Mouse (Mus musculus): ENCODE measurements around the gene Iqgap2. TPM values are rescaled to one million over a fixed set of nuclear protein-coding genes. Genes with fewer than 3 reads are reported as not detected.
A peak's percentile ranks its signal among the peaks of the same experiment; 100 is the strongest.

Iqgap2 gene
- polyA plus RNA-seq, 1 experiment from 2014 or later = 3.8 TPM

DNA sequence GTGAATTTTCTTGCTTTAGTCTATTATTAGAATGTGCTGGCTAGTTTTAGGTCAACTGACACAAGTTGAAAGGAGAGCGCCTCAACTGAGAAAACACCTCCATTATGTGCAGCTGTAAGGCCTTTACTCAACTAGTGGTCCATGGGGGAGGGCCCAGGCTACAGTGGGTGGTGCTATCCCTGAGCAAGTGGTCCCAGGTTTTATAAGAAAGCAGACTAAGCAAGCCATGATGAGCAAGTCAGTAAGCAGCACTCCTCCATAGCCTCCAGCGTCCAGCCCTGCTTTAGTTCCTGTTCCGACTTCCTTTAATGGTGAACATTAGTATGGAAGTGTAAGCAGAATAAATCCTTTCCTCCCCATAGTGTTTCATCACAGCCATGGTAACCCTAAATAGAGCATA lies 11.0 kb upstream of the Iqgap2 start:
- H3K27ac ChIP-seq = no peak overlapping the region
- H3K9me3 ChIP-seq (ENCODE audit: control insufficient read depth, low read length) = no peaks in the 10 kb centered on the region
- no peak overlapping the region for H3K9ac ChIP-seq
- DNase-seq (ENCODE audit: low spot score) (no peak), ATAC-seq (ENCODE audit: low FRiP score) (no peak)
- H3K4me3 ChIP-seq (replicated peaks; ENCODE audit: low read length) = no peak overlapping the region
- no peaks in the 10 kb centered on the region for H3K4me1 ChIP-seq (replicated peaks; ENCODE audit: control insufficient read depth, insufficient read depth, low read length)
- WGBS = 91% methylated on average over 3 of the region's 3 CpGs
- H3K36me3 ChIP-seq (replicated peaks; ENCODE audit: control insufficient read depth, insufficient read depth) = no peaks in the 10 kb centered on the region
- no peak overlapping the region for H3K4me2 ChIP-seq (replicated peaks)
- H3K27me3 ChIP-seq (ENCODE audit: control insufficient read depth, insufficient read depth, low read length) = no peaks in the 10 kb centered on the region

- H3K4me2 ChIP-seq (replicated peaks) = no peak overlapping the region
- H3K9ac ChIP-seq = no peak overlapping the region
- H3K27me3 ChIP-seq (ENCODE audit: control insufficient read depth, insufficient read depth, low read length) = no peaks in the 10 kb centered on the region
- no peak overlapping the region for H3K27ac ChIP-seq
- no peaks in the 10 kb centered on the region for H3K4me1 ChIP-seq (replicated peaks; ENCODE audit: control insufficient read depth, insufficient read depth, low read length)
- DNase-seq (ENCODE audit: low spot score) (no peak), ATAC-seq (ENCODE audit: low FRiP score) (no peak)
- WGBS = 83% methylated on average over 1 of the region's 1 CpGs
- no peaks in the 10 kb centered on the region for H3K9me3 ChIP-seq (ENCODE audit: control insufficient read depth, low read length)
- H3K4me3 ChIP-seq (replicated peaks; ENCODE audit: low read length) = no peak overlapping the region
- no peaks in the 10 kb centered on the region for H3K36me3 ChIP-seq (replicated peaks; ENCODE audit: control insufficient read depth, insufficient read depth)
Measured at GRCm38 (mm10) chr13:95899885-95900650, 8.3 kb upstream of the Iqgap2 start.

- WGBS = 92% methylated on average over 6 of the region's 6 CpGs
- H3K9ac ChIP-seq = no peak overlapping the region
- no peaks in the 10 kb centered on the region for H3K4me1 ChIP-seq (replicated peaks; ENCODE audit: control insufficient read depth, insufficient read depth, low read length)
- ATAC-seq (ENCODE audit: low FRiP score) (no peak), DNase-seq (ENCODE audit: low spot score) (no peak)
- no peak overlapping the region for H3K4me3 ChIP-seq (replicated peaks; ENCODE audit: low read length)
- H3K27me3 ChIP-seq (ENCODE audit: control insufficient read depth, insufficient read depth, low read length) = no peaks in the 10 kb centered on the region
- no peaks in the 10 kb centered on the region for H3K9me3 ChIP-seq (ENCODE audit: control insufficient read depth, low read length)
- H3K4me2 ChIP-seq (replicated peaks) = no peak overlapping the region
- no peaks in the 10 kb centered on the region for H3K36me3 ChIP-seq (replicated peaks; ENCODE audit: control insufficient read depth, insufficient read depth)
- H3K27ac ChIP-seq = no peak overlapping the region
Measured at GRCm38 (mm10) chr13:95896501-95896900, 4.8 kb upstream of the Iqgap2 start.

- H3K4me3 ChIP-seq (replicated peaks; ENCODE audit: low read length) = no peak overlapping the region
- no peaks in the 10 kb centered on the region for H3K36me3 ChIP-seq (replicated peaks; ENCODE audit: control insufficient read depth, insufficient read depth)
- WGBS = 93% methylated on average over 4 of the region's 4 CpGs
- DNase-seq (ENCODE audit: low spot score) (no peak), ATAC-seq (ENCODE audit: low FRiP score) (no peak)
- peaks cover 9% of the 10 kb centered on the region for H3K4me1 ChIP-seq (replicated peaks; ENCODE audit: control insufficient read depth, insufficient read depth, low read length)
- H3K27me3 ChIP-seq (ENCODE audit: control insufficient read depth, insufficient read depth, low read length) = no peaks in the 10 kb centered on the region
- no peak overlapping the region for H3K9ac ChIP-seq
- H3K27ac ChIP-seq = no peak overlapping the region
- H3K9me3 ChIP-seq (ENCODE audit: control insufficient read depth, low read length) = no peaks in the 10 kb centered on the region
- no peak overlapping the region for H3K4me2 ChIP-seq (replicated peaks)
Measured at GRCm38 (mm10) chr13:95893166-95893565, 1.4 kb upstream of the Iqgap2 start.

GRCm38 (mm10) chr13:95892611-95893145 lies 956 bp upstream of the Iqgap2 start:
- DNase-seq (ENCODE audit: low spot score) (no peak), ATAC-seq (ENCODE audit: low FRiP score) (no peak)
- Histone ChIP-seq H3K9me3 (ENCODE audit: control insufficient read depth, low read length) (no peaks in the 10 kb centered on the region), H3K4me2 (replicated peaks) (peak overlapping the region; percentile 84), H3K27ac (no peak overlapping the region), H3K4me3 (replicated peaks; ENCODE audit: low read length) (peak overlapping the region; percentile 59), H3K4me1 (replicated peaks; ENCODE audit: control insufficient read depth, insufficient read depth, low read length) (peaks cover 9% of the 10 kb centered on the region), H3K36me3 (replicated peaks; ENCODE audit: control insufficient read depth, insufficient read depth) (no peaks in the 10 kb centered on the region), H3K9ac (peak overlapping the region; percentile 69), H3K27me3 (ENCODE audit: control insufficient read depth, insufficient read depth, low read length) (no peaks in the 10 kb centered on the region)
- whole genome bisulfite sequencing = 15% methylated on average over 12 of the region's 12 CpGs

DNA sequence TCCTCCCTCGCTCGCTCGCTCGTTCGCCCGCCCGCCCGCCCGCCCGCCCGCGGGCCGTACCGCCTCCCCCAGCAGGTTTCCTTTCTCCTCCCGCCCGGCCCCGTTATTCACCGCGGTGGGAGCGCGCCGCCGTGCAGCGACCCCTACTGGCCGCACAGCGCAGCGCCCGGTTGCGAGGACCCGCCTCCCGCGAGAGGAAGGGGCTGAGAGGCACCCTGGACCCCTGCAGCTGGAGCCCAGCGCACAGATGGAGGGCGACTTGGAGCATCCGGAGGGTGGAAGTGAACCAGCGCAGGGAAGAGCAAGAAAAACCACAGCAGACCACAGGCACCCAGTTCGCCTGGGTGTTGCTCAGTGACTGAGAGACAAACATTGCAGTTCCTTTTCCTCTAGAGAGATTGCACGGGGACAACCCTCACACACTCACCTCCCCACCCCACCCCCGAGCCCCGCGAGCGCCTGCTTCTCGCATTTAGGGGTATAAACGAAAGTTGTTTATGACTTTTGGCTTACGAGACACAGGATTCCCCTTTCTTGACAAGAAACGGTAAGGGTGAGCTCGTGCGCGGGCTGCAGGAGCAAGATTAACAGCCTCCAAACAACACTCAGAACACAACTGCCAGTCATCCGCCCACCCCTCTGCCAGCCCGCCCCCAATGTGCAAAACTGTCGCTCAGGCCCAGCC lies 346 bp upstream of the Iqgap2 start:
- H3K4me3 ChIP-seq (replicated peaks; ENCODE audit: low read length) = peak overlapping the region; percentile 59
- ATAC-seq (ENCODE audit: low FRiP score) (peak; percentile 88), DNase-seq (ENCODE audit: low spot score) (peak; percentile 86)
- H3K9ac ChIP-seq = peak overlapping the region; percentile 69
- H3K27me3 ChIP-seq (ENCODE audit: control insufficient read depth, insufficient read depth, low read length) = no peaks in the 10 kb centered on the region
- no peaks in the 10 kb centered on the region for H3K36me3 ChIP-seq (replicated peaks; ENCODE audit: control insufficient read depth, insufficient read depth)
- WGBS = under 1% methylated on average over 38 of the region's 52 CpGs
- H3K4me1 ChIP-seq (replicated peaks; ENCODE audit: control insufficient read depth, insufficient read depth, low read length) = peaks cover 9% of the 10 kb centered on the region
- H3K9me3 ChIP-seq (ENCODE audit: control insufficient read depth, low read length) = no peaks in the 10 kb centered on the region
- no peak overlapping the region for H3K27ac ChIP-seq
- H3K4me2 ChIP-seq (replicated peaks) = peak overlapping the region; percentile 84

GRCm38 (mm10) chr13:95890851-95891471 lies 761 bp downstream of the Iqgap2 start:
- DNase-seq (ENCODE audit: low spot score) = peak; percentile 55

GRCm38 (mm10) chr13:95889981-95890545 lies 1.7 kb downstream of the Iqgap2 start:
- H3K4me2 ChIP-seq (replicated peaks) = peak overlapping the region; percentile 84
- H3K9ac ChIP-seq = no peak overlapping the region
- DNase-seq (ENCODE audit: low spot score) = no peak

More at GRCm38 (mm10) chr13:95890851-95891471, 761 bp downstream of the Iqgap2 start:
- no peaks in the 10 kb centered on the region for H3K9me3 ChIP-seq (ENCODE audit: control insufficient read depth, low read length)
- peaks cover 9% of the 10 kb centered on the region for H3K4me1 ChIP-seq (replicated peaks; ENCODE audit: control insufficient read depth, insufficient read depth, low read length)
- peak overlapping the region; percentile 59 for H3K4me3 ChIP-seq (replicated peaks; ENCODE audit: low read length)
- peak overlapping the region; percentile 84 for H3K4me2 ChIP-seq (replicated peaks)
- H3K9ac ChIP-seq = peak overlapping the region; percentile 69
- H3K36me3 ChIP-seq (replicated peaks; ENCODE audit: control insufficient read depth, insufficient read depth) = no peaks in the 10 kb centered on the region
- under 1% methylated on average over 33 of the region's 33 CpGs for WGBS
- peak; percentile 29 for ATAC-seq (ENCODE audit: low FRiP score)
- H3K27me3 ChIP-seq (ENCODE audit: control insufficient read depth, insufficient read depth, low read length) = no peaks in the 10 kb centered on the region
- H3K27ac ChIP-seq = no peak overlapping the region

GRCm38 (mm10) chr13:95889366-95889765 lies 2.4 kb downstream of the Iqgap2 start:
- DNase-seq (ENCODE audit: low spot score) (no peak), ATAC-seq (ENCODE audit: low FRiP score) (no peak)
- Histone ChIP-seq H3K27me3 (ENCODE audit: control insufficient read depth, insufficient read depth, low read length) (no peaks in the 10 kb centered on the region), H3K9me3 (ENCODE audit: control insufficient read depth, low read length) (no peaks in the 10 kb centered on the region), H3K4me1 (replicated peaks; ENCODE audit: control insufficient read depth, insufficient read depth, low read length) (peaks cover 9% of the 10 kb centered on the region), H3K4me3 (replicated peaks; ENCODE audit: low read length) (no peak overlapping the region; the same call in 1 of the 2 replicates), H3K4me2 (replicated peaks) (peak overlapping the region; percentile 84; the same call in 1 of the 2 replicates), H3K9ac (no peak overlapping the region), H3K36me3 (replicated peaks; ENCODE audit: control insufficient read depth, insufficient read depth) (no peaks in the 10 kb centered on the region), H3K27ac (no peak overlapping the region)
- 90% methylated on average over 10 of the region's 10 CpGs for WGBS

More at GRCm38 (mm10) chr13:95889981-95890545, 1.7 kb downstream of the Iqgap2 start:
- H3K36me3 ChIP-seq (replicated peaks; ENCODE audit: control insufficient read depth, insufficient read depth) = no peaks in the 10 kb centered on the region
- peak overlapping the region; percentile 59; the same call in 1 of the 2 replicates for H3K4me3 ChIP-seq (replicated peaks; ENCODE audit: low read length)
- H3K4me1 ChIP-seq (replicated peaks; ENCODE audit: control insufficient read depth, insufficient read depth, low read length) = peaks cover 9% of the 10 kb centered on the region
- no peaks in the 10 kb centered on the region for H3K9me3 ChIP-seq (ENCODE audit: control insufficient read depth, low read length)
- H3K27me3 ChIP-seq (ENCODE audit: control insufficient read depth, insufficient read depth, low read length) = no peaks in the 10 kb centered on the region
- no peak for ATAC-seq (ENCODE audit: low FRiP score)
- H3K27ac ChIP-seq = no peak overlapping the region
- WGBS = 21% methylated on average over 8 of the region's 8 CpGs
